Mouse (Mus musculus): ENCODE results near the gene Vmn1r166. TPM values are rescaled to one million over a fixed set of nuclear protein-coding genes. Genes with fewer than 3 reads are reported as not detected.
"Not testable (repeated sequence)": the region's sequence is repeated elsewhere in the genome, so short reads cannot be mapped to it uniquely, and the experiment has no call there.

The Vmn1r166 gene
- total RNA-seq (2021) = not detected
- long read RNA-seq, experiment 1 = 0 reads
- long read RNA-seq, experiment 2 = 0 reads

GRCm38 (mm10) chr7:23251582-23251981, at the start of gene Vmn1r166:
Gene Vmn1r166, minus strand, starts transcription at chr7:23251682.
- not testable (repeated sequence) for DNase-seq (ENCODE audit: low spot score)

GRCm38 (mm10) chr7:23300892-23301291, 49.4 kb upstream of the Vmn1r166 start, which contains the start of gene Nlrp4e:
Gene Nlrp4e, plus strand, starts transcription at chr7:23301192.
- DNase-seq (ENCODE audit: low spot score) = not testable (repeated sequence)

GRCm38 (mm10) chr7:23278800-23279199, 27.3 kb upstream of the Vmn1r166 start, which contains the start of gene Gm6902:
Gene Gm6902, minus strand, starts transcription at chr7:23278900.
- DNase-seq (ENCODE audit: low spot score) = not testable (repeated sequence)

- not testable (repeated sequence) for DNase-seq (ENCODE audit: low spot score)
These were observed 34.5 kb downstream of the Vmn1r166 start, which contains the start of gene Vmn1r165 for GRCm38 (mm10) chr7:23217032-23217431. Gene Vmn1r165, plus strand, starts transcription at chr7:23217332.

Other genes starting within 250 kb of the Vmn1r166 start
- not detected for gene Gm4216, start 231.8 kb downstream of the Vmn1r166 start, total RNA-seq (2021)
- gene Vmn1r163, start 196.1 kb downstream of the Vmn1r166 start, total RNA-seq (2021) = not detected
- not detected for gene Gm8720, start 184.2 kb downstream of the Vmn1r166 start, total RNA-seq (2021)
- not detected for gene Gm10662, start 107.2 kb downstream of the Vmn1r166 start, total RNA-seq (2021)
- gene Vmn1r165, start 34.4 kb downstream of the Vmn1r166 start, total RNA-seq (2021) = not detected
- not detected for gene Gm6902, start 27.2 kb upstream of the Vmn1r166 start, total RNA-seq (2021)
- not detected for gene Nlrp4e, start 49.5 kb upstream of the Vmn1r166 start, total RNA-seq (2021)
- not detected for gene Nlrp5, start 134.2 kb upstream of the Vmn1r166 start, total RNA-seq (2021)